In the genomic region with DNA sequence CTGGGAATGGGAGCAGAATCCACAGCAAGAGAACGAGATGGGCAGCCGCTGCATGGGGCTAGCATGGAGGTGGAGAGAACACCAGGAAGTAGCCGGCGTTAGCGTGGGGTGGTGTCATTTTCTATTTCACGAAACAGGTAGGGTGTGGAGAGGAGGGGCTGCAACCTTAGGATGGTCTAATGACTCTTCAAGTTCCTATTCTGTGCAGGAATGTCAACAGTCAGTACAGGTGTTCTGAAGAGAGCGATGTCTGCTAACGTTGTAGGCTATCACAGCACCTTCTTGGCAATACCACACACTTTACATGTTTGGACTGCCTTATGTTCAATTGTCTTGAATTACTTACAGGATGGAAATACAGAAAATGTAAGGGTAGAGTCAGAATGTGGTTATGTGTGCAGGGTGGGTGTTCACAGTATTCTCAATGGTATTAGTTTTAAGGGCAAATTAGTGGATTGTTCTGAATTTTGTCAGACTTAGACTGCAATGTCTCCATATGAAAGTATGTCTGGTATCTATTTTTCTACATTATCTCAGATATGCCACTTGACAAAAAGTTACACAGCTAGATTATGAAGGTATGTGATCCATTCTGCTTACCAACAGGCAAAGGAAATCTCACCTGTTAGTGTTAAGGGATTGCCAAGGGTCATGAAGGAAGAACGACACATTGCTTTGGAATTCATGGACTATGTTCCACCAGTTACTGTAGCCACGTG, we compare ENCODE assay signal across 24 mouse cellular contexts. TPM values are rescaled to one million over a fixed set of nuclear protein-coding genes. Genes with fewer than 3 reads are reported as not detected.
DNase-seq lines count a peak whose midpoint lies in the region; ATAC-seq and TF ChIP-seq lines count a peak whose summit lies in the region.
"Had no signal": no experiment of that assay in that cellular context is flagged by ENCODE, and none has a peak within 500 bp of the region (broad histone marks: within the 10 kb centered on the region; RNA-seq: fewer than 3 reads in every experiment).

No protein-coding gene starts in this region.

- H3K4me3 ChIP-seq in lung, postnatal 0 days (ENCODE audit: low read depth, low read length), result no peak overlapping the region
- H3K4me3 ChIP-seq: embryonic facial prominence, embryonic 10.5 days; embryonic facial prominence, embryonic 12.5 days; forebrain, embryonic 13.5 days; forebrain, embryonic 15.5 days had no signal

- no peak overlapping the region for H3K4me2 ChIP-seq in lung, postnatal 0 days (replicated peaks; ENCODE audit: low read depth, low read length)
- H3K4me2 ChIP-seq: embryonic facial prominence, embryonic 12.5 days; forebrain, embryonic 13.5 days; forebrain, embryonic 15.5 days had no signal

- WGBS in lung, postnatal 0 days, result 59% methylated on average over 10 of the region's 10 CpGs

- peak; percentile 90 for ATAC-seq in lung, postnatal 0 days
- ATAC-seq: activated CD4-positive, CD25-positive, alpha-beta regulatory T cell, adult 4 months; CD4-positive, CD25-positive, alpha-beta regulatory T cell, adult 4 months; forebrain, embryonic 13.5 days; forebrain, embryonic 15.5 days had no signal

- no peak for TF ChIP-seq CTCF in lung, postnatal 0 days (IDR thresholded peaks at IDR 0.05)

- H3K9me3 ChIP-seq in lung, postnatal 0 days (ENCODE audit: low read length), result no peaks in the 10 kb centered on the region
- H3K9me3 ChIP-seq: embryonic facial prominence, embryonic 10.5 days; embryonic facial prominence, embryonic 12.5 days; forebrain, embryonic 13.5 days; forebrain, embryonic 15.5 days had no signal

- H3K27me3 ChIP-seq in lung, postnatal 0 days (replicated peaks; ENCODE audit: insufficient read depth, low read length), result no peaks in the 10 kb centered on the region
- H3K27me3 ChIP-seq: embryonic facial prominence, embryonic 12.5 days; forebrain, embryonic 13.5 days; forebrain, embryonic 15.5 days had no signal

- H3K36me3 ChIP-seq in lung, postnatal 0 days (ENCODE audit: insufficient read depth, low read length), result no peaks in the 10 kb centered on the region
- H3K36me3 ChIP-seq: embryonic facial prominence, embryonic 10.5 days; embryonic facial prominence, embryonic 12.5 days; forebrain, embryonic 15.5 days had no signal

- peak; percentile 63 for DNase-seq in heart, adult 11 months
- DNase-seq in heart, postnatal 4 days, result no peak
- DNase-seq in lung, postnatal 0 days (ENCODE audit: low spot score), result no peak
- DNase-seq in lung, postnatal 10 days, result no peak
- DNase-seq in lung, postnatal 36 days, result peak; percentile 19
- DNase-seq in lung, postnatal 14 days, result no peak
- no peak for DNase-seq in spleen, adult 18-20 months
- DNase-seq: adrenal gland, adult 8-10 months; adrenal gland, postnatal 14 days; adrenal gland, postnatal 36 days; B cell, adult 2 months; cerebellum, adult 11-12 months; cerebellum, adult 2 months; cerebellum, adult 9-10 months; cerebellum, postnatal 10 days; cerebellum, postnatal 25 days had no signal

- TF ChIP-seq EP300 in lung, postnatal 0 days (IDR thresholded peaks at IDR 0.05), result peak; percentile 91

- H3K27ac ChIP-seq in lung, postnatal 0 days (ENCODE audit: low read length), result peak overlapping the region; percentile 59; the same call in 1 of the 2 replicates
- H3K27ac ChIP-seq: embryonic facial prominence, embryonic 10.5 days; embryonic facial prominence, embryonic 12.5 days; forebrain, embryonic 13.5 days; forebrain, embryonic 15.5 days had no signal

- no peaks in the 10 kb centered on the region for H3K4me1 ChIP-seq in lung, postnatal 0 days (ENCODE audit: insufficient read depth, low read depth, low read length)
- H3K4me1 ChIP-seq: embryonic facial prominence, embryonic 10.5 days; embryonic facial prominence, embryonic 12.5 days; forebrain, embryonic 13.5 days; forebrain, embryonic 15.5 days had no signal

- no peak overlapping the region for H3K9ac ChIP-seq in lung, postnatal 0 days (replicated peaks; ENCODE audit: low read depth)
- H3K9ac ChIP-seq: embryonic facial prominence, embryonic 12.5 days; forebrain, embryonic 13.5 days; forebrain, embryonic 15.5 days had no signal

RNA-seq across cellular contexts. Expression of a gene that starts 2.7 kb away (rescaled TPM):
- total RNA-seq in heart, postnatal 4 days (2021), result not detected
- polyA plus RNA-seq in lung, postnatal 0 days (2015; fragmentation: Nextera tagmentation; extraction: Ambion mirVana), result 0.04 TPM in 1 of 2 replicates, not detected in the other
- total RNA-seq: adrenal gland, adult 18-20 months; adrenal gland, postnatal 14 days; adrenal gland, postnatal 36 days had no signal
- polyA plus RNA-seq: activated CD4-positive, CD25-positive, alpha-beta regulatory T cell, adult 4 months; CD4-positive, CD25-positive, alpha-beta regulatory T cell, adult 4 months; embryonic facial prominence, embryonic 14.5 days had no signal

RNA-seq across cellular contexts. Expression of a gene that starts 57.5 kb away (rescaled TPM):
- 10 to 100 TPM; 61.2 to 63.6 TPM for total RNA-seq in heart, postnatal 4 days (2021)
- 37.7 and 41.6 TPM in 2 replicates for polyA plus RNA-seq in lung, postnatal 0 days (2015; fragmentation: Nextera tagmentation; extraction: Ambion mirVana)

Comparison
In these comparisons a context has a peak if more than half of its experiments do, and no peak if none do; other contexts are left out.
1. DNase-seq: peak in heart, adult 11 months (single experiment) and lung, postnatal 36 days (single experiment); none in heart, postnatal 4 days (single experiment), lung, postnatal 0 days (single experiment), lung, postnatal 10 days (single experiment), lung, postnatal 14 days (single experiment) and spleen, adult 18-20 months (0 of 2).